Mouse (Mus musculus): ENCODE measurements around the gene Grip2. TPM values are rescaled to one million over a fixed set of nuclear protein-coding genes. Genes with fewer than 3 reads are reported as not detected.

The Grip2 gene
- polyA plus RNA-seq, 1 experiment from 2014 or later: 0.55 TPM

Other genes starting within 250 kb of the Grip2 start
- 44.2 and 49.3 TPM in 2 replicates for gene Slc6a6, start 143.2 kb downstream of the Grip2 start, polyA plus RNA-seq (2014; fragmentation: Nextera tagmentation; extraction: Ambion mirVana)
- gene Ccdc174, start 50.8 kb upstream of the Grip2 start, polyA plus RNA-seq (2014; fragmentation: Nextera tagmentation; extraction: Ambion mirVana): 41.4 and 47.7 TPM in 2 replicates
- 0.68 and 0.73 TPM in 2 replicates for gene 4930590J08Rik, start 75.6 kb upstream of the Grip2 start, polyA plus RNA-seq (2014; fragmentation: Nextera tagmentation; extraction: Ambion mirVana)
- 6.3 and 6.6 TPM in 2 replicates for gene Fgd5, start 151.6 kb upstream of the Grip2 start, polyA plus RNA-seq (2014; fragmentation: Nextera tagmentation; extraction: Ambion mirVana)